Mouse (Mus musculus) CH12.LX (cell line): ENCODE results near the gene Lrrc75b.

Source experiments
- CHD1 ChIP-seq: IDR thresholded peaks from 2 replicates; pipeline ENCODE4 v1.6.1; 2012; ENCODE audit warnings: low read depth, low read length, improper control_type of control experiment, inconsistent platforms
- CHD2 ChIP-seq: IDR thresholded peaks from 2 replicates; pipeline ENCODE4 v1.6.1; 2011; ENCODE audit warnings: low read length, improper control_type of control experiment
- CTCF ChIP-seq, 2 experiments: IDR thresholded peaks in 1 of 2; conservative IDR thresholded peaks in 1 of 2; 2 replicates each; pipeline ENCODE4 v1.5.1; 2011 to 2012; ENCODE audit warnings: low read depth in 2 of 2, low read length in 2 of 2, improper control_type of control experiment in 1 of 2, inconsistent platforms in 1 of 2, mild to moderate bottlenecking in 1 of 2, moderate library complexity in 1 of 2
- EP300 ChIP-seq: IDR thresholded peaks from 2 replicates; pipeline ENCODE4 v1.6.1; 2011; ENCODE audit warnings: low read length, improper control_type of control experiment
- IRF4 ChIP-seq: IDR thresholded peaks from 2 replicates; pipeline ENCODE4 v1.6.1; 2014; ENCODE audit warnings: low read depth, mild to moderate bottlenecking, inconsistent platforms, low read length, improper control_type of control experiment
- KAT2A ChIP-seq: IDR thresholded peaks from 2 replicates; pipeline ENCODE4 v1.6.1; 2012; ENCODE audit warnings: low read length, improper control_type of control experiment, inconsistent platforms; ENCODE audit not compliant: insufficient replicate concordance
- MAZ ChIP-seq: IDR thresholded peaks from 2 replicates; pipeline ENCODE4 v1.6.1; 2012; ENCODE audit warnings: low read depth, mild to moderate bottlenecking, inconsistent platforms, low read length, improper control_type of control experiment, moderate library complexity
- NRF1 ChIP-seq: IDR thresholded peaks from 2 replicates; pipeline ENCODE4 v1.6.1; 2014; ENCODE audit warnings: low read depth, mild to moderate bottlenecking, inconsistent platforms, low read length, improper control_type of control experiment, moderate library complexity
- PAX5 ChIP-seq: IDR thresholded peaks from 2 replicates; pipeline ENCODE4 v1.6.1; 2012; ENCODE audit warnings: low read length, inconsistent platforms, mixed read lengths
- POLR2A ChIP-seq: IDR thresholded peaks from 2 replicates; pipeline ENCODE4 v1.6.1; 2011; ENCODE audit warnings: low read depth, mild to moderate bottlenecking, improper control_type of control experiment, low read length
- RCOR1 ChIP-seq: conservative IDR thresholded peaks from 2 replicates; pipeline ENCODE4 v1.6.1; 2012; ENCODE audit warnings: low read depth, mild to moderate bottlenecking, inconsistent platforms, low read length, improper control_type of control experiment
- SIN3A ChIP-seq: IDR thresholded peaks from 2 replicates; pipeline ENCODE4 v1.6.1; 2012; ENCODE audit warnings: low read length, improper control_type of control experiment, inconsistent platforms
- TCF12 ChIP-seq: IDR thresholded peaks from 2 replicates; pipeline ENCODE4 v1.6.1; 2014; ENCODE audit warnings: low read depth, mild to moderate bottlenecking, inconsistent platforms, low read length, improper control_type of control experiment
- ZC3H11A ChIP-seq: IDR thresholded peaks from 2 replicates; pipeline ENCODE4 v1.6.1; 2012; ENCODE audit warnings: low read depth, mild to moderate bottlenecking, inconsistent platforms, low read length, improper control_type of control experiment

DNA sequence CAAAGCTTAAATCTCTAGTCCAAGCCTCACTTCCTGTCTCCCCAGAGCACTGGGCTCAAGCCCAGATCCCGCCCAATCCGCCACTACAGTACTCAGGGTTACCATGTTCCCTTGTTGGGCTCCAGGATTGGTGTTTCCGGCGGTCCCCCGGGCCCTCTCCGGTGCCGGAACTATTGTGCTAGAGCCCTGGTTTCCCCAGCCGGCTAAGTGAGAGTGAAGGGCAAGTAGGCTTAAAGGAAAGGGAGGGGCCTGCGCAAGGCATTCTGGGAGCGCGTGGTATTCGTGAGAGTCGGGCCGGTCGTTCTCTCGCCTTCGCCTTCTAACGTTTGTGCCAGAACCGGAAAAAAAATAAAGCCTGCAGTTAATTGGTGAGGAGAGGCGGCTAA, 42.4 kb downstream of the Lrrc75b start, which contains the start of gene Gucd1:
- TF ChIP-seq CHD1 (no peak), MAZ (peak; percentile 97), RCOR1 (no peak; the same call in 1 of the 2 replicates), NRF1 (peak; percentile 70), SIN3A (peak; percentile 98), POLR2A (peak; percentile 98), CTCF (conservative IDR thresholded peaks at IDR 0.05 in 1 of 2, IDR thresholded peaks at IDR 0.05 in 1 of 2; ENCODE audit: low read depth in 2 of 2, low read length in 2 of 2) (no peak), EP300 (no peak), TCF12 (peak; percentile 91), CHD2 (peak; percentile 83; the same call in 1 of the 2 replicates), PAX5 (no peak), ZC3H11A (no peak), KAT2A (peak; percentile 93; the same call in 1 of the 2 replicates), IRF4 (peak; percentile 84)
